Mouse (Mus musculus) right cerebral cortex, postnatal 10 days (tissue): ENCODE results near the gene Prdm2.

ENCODE experiments used
- DNase-seq, 2 experiments: peaks; one replicate each; pipeline ENCODE4 v3.0.0; 2021; ENCODE audit warnings: low spot score in 2 of 2

The Prdm2 gene

GRCm38 (mm10) chr4:143106971-143107370 is 105.8 kb downstream of the Prdm2 start:
- DNase-seq, result no peak

- DNase-seq, result no peak
Observed at GRCm38 (mm10) chr4:143106566-143106965, 106.2 kb downstream of the Prdm2 start.

GRCm38 (mm10) chr4:143104739-143105138 is 108.1 kb downstream of the Prdm2 start:
- no peak for DNase-seq

GRCm38 (mm10) chr4:143103811-143104210 is 109.0 kb downstream of the Prdm2 start:
- DNase-seq, result no peak

- no peak for DNase-seq
Observed at GRCm38 (mm10) chr4:143100157-143100556, 112.6 kb downstream of the Prdm2 start.

- no peak for DNase-seq
Observed at GRCm38 (mm10) chr4:143099288-143100039, 113.3 kb downstream of the Prdm2 start.

- DNase-seq, result no peak
Observed at GRCm38 (mm10) chr4:143092082-143092701, 120.6 kb downstream of the Prdm2 start.

GRCm38 (mm10) chr4:143090551-143090950 is 122.2 kb downstream of the Prdm2 start:
- DNase-seq, result no peak

GRCm38 (mm10) chr4:143074071-143074765 is 138.6 kb downstream of the Prdm2 start:
- peak in 1 of 2 experiments; percentile 27 for DNase-seq

- no peak for DNase-seq
Observed at GRCm38 (mm10) chr4:143071791-143072190, 141.0 kb downstream of the Prdm2 start.

GRCm38 (mm10) chr4:143067006-143067405 is 145.8 kb downstream of the Prdm2 start:
- DNase-seq, result no peak

- no peak for DNase-seq
Observed at GRCm38 (mm10) chr4:143058765-143059344, 153.9 kb downstream of the Prdm2 start.
